In the genomic region with DNA sequence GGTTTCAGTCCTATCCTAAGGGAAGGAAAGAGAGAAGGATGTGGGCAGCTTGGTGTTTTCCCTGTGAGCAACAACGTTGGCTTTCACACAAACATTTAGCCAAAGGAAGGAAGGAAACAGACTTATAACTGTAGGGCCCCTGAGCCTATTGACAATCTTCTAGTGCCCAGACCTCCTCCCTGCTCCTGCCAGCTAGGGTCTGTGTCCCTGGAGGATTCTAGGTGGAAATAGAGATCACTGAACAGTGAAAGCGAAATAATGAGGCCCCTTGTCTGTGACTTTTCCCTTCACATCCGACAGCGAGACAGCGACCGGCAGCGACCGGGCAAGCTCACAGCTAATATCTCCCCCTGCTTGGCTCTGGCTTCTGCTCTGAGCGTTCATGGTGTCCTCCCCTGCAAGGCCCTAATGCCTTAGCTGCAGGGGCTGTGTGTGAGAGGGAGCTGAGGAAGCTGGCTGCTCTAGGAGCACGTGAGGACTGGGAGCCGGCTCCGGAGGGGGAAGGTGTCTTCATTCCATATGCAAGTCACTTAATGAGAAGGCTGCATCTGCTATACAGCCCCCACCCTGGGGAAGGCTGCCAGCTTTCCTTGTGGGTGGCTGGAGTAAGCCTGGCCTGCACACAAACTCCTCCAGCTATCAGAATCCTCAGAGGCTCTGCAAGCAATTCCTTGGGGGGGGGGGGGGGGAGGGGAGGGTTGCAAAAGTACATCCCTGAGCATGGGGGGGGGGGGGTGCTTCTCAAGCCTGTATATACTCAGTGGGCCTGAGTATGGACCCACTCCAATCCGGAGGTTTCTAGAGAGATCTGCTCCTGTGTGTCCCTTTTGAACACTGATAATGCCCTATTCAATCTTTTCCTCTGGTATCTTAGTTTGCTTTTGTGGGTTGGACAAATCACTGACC, we compare ENCODE assay signal across 8 mouse cellular contexts.
DNase-seq lines count a peak whose midpoint lies in the region; ATAC-seq and TF ChIP-seq lines count a peak whose summit lies in the region.

No protein-coding gene starts in this region.

- H3K4me2 ChIP-seq in kidney, postnatal 0 days (ENCODE audit: low read length): peak overlapping the region; percentile 25; the same call in 1 of the 2 replicates
- H3K4me2 ChIP-seq in embryonic facial prominence, embryonic 13.5 days: peak overlapping the region; percentile 47
- H3K4me2 ChIP-seq in hindbrain, embryonic 13.5 days: peak overlapping the region; percentile 43
- H3K4me2 ChIP-seq in limb, embryonic 12.5 days: peak overlapping the region; percentile 33

- no peak overlapping the region for H3K4me3 ChIP-seq in kidney, postnatal 0 days (replicated peaks; ENCODE audit: low read depth, low read length)
- H3K4me3 ChIP-seq in embryonic facial prominence, embryonic 13.5 days: no peak overlapping the region
- no peak overlapping the region; the same call in 1 of the 2 replicates for H3K4me3 ChIP-seq in hindbrain, embryonic 13.5 days
- H3K4me3 ChIP-seq in limb, embryonic 12.5 days (replicated peaks): no peak overlapping the region

- peak; percentile 18 for DNase-seq in kidney, postnatal 0 days (ENCODE audit: low spot score)
- DNase-seq in kidney, adult 11 months: no peak
- peak; percentile 87 to 91 for DNase-seq in right cerebral cortex, adult 2 months (ENCODE audit: low spot score in 2 of 2)
- no peak for DNase-seq in gastrocnemius, adult 8-10 months (ENCODE audit: low spot score in 2 of 2)
- DNase-seq in spleen, postnatal 36 days (ENCODE audit: low spot score in 2 of 2): no peak

- H3K4me1 ChIP-seq in kidney, postnatal 0 days (replicated peaks; ENCODE audit: insufficient read depth, low read length): no peaks in the 10 kb centered on the region; the same call in 1 of the 2 replicates
- H3K4me1 ChIP-seq in embryonic facial prominence, embryonic 13.5 days: peaks cover 5% of the 10 kb centered on the region
- H3K4me1 ChIP-seq in hindbrain, embryonic 13.5 days (replicated peaks): peaks cover 20% of the 10 kb centered on the region
- H3K4me1 ChIP-seq in limb, embryonic 12.5 days (replicated peaks): peaks cover 5% of the 10 kb centered on the region; the same call in 1 of the 2 replicates

- H3K27me3 ChIP-seq in kidney, postnatal 0 days (ENCODE audit: insufficient read depth, low read length): no peaks in the 10 kb centered on the region
- no peaks in the 10 kb centered on the region for H3K27me3 ChIP-seq in embryonic facial prominence, embryonic 13.5 days
- no peaks in the 10 kb centered on the region for H3K27me3 ChIP-seq in hindbrain, embryonic 13.5 days
- peaks cover 10% of the 10 kb centered on the region; the same call in 1 of the 2 replicates for H3K27me3 ChIP-seq in limb, embryonic 12.5 days

- 8% methylated on average over 13 of the region's 13 CpGs for WGBS in kidney, postnatal 0 days
- WGBS in embryonic facial prominence, embryonic 13.5 days: 7% methylated on average over 13 of the region's 13 CpGs
- WGBS in hindbrain, embryonic 13.5 days: 3% methylated on average over 13 of the region's 13 CpGs
- WGBS in limb, embryonic 12.5 days: 11% methylated on average over 13 of the region's 13 CpGs

- no peaks in the 10 kb centered on the region for H3K9me3 ChIP-seq in kidney, postnatal 0 days (replicated peaks; ENCODE audit: low read length)
- no peaks in the 10 kb centered on the region for H3K9me3 ChIP-seq in embryonic facial prominence, embryonic 13.5 days
- H3K9me3 ChIP-seq in hindbrain, embryonic 13.5 days: no peaks in the 10 kb centered on the region
- H3K9me3 ChIP-seq in limb, embryonic 12.5 days: no peaks in the 10 kb centered on the region

- no peaks in the 10 kb centered on the region for H3K36me3 ChIP-seq in kidney, postnatal 0 days (ENCODE audit: insufficient read depth, low read length)
- H3K36me3 ChIP-seq in embryonic facial prominence, embryonic 13.5 days: no peaks in the 10 kb centered on the region
- H3K36me3 ChIP-seq in hindbrain, embryonic 13.5 days: no peaks in the 10 kb centered on the region
- H3K36me3 ChIP-seq in limb, embryonic 12.5 days: no peaks in the 10 kb centered on the region

- ATAC-seq in kidney, postnatal 0 days (replicated peaks; ENCODE audit: low FRiP score, low read depth): 0 out of 2 replicates have a peak, but pooled peaks have one; percentile 7
- ATAC-seq in embryonic facial prominence, embryonic 13.5 days (ENCODE audit: insufficient number of reproducible peaks, insufficient read depth, low FRiP score, low TSS enrichment, low read depth): no peak
- peak; percentile 89 for ATAC-seq in hindbrain, embryonic 13.5 days (ENCODE audit: low FRiP score)
- no peak for ATAC-seq in limb, embryonic 12.5 days (ENCODE audit: insufficient number of reproducible peaks, insufficient read depth, low FRiP score, low TSS enrichment, low read depth)

- H3K9ac ChIP-seq in kidney, postnatal 0 days (ENCODE audit: low read depth, low read length): no peak overlapping the region
- H3K9ac ChIP-seq in embryonic facial prominence, embryonic 13.5 days: peak overlapping the region; percentile 1; the same call in 1 of the 2 replicates
- peak overlapping the region; percentile 63 for H3K9ac ChIP-seq in hindbrain, embryonic 13.5 days
- no peak overlapping the region for H3K9ac ChIP-seq in limb, embryonic 12.5 days (replicated peaks)

- TF ChIP-seq CTCF in kidney, postnatal 0 days (IDR thresholded peaks at IDR 0.05; ENCODE audit: low read depth): no peak

- no peak overlapping the region for H3K27ac ChIP-seq in kidney, postnatal 0 days
- no peak overlapping the region for H3K27ac ChIP-seq in embryonic facial prominence, embryonic 13.5 days
- H3K27ac ChIP-seq in hindbrain, embryonic 13.5 days: peak overlapping the region; percentile 80
- no peak overlapping the region for H3K27ac ChIP-seq in limb, embryonic 12.5 days

Comparison
In these comparisons a context has a peak if more than half of its experiments do, and no peak if none do; other contexts are left out.
1. DNase-seq: peak in kidney, postnatal 0 days (single experiment) and right cerebral cortex, adult 2 months (2 of 2); none in kidney, adult 11 months (single experiment), gastrocnemius, adult 8-10 months (0 of 2) and spleen, postnatal 36 days (0 of 2).
2. ATAC-seq: peak in kidney, postnatal 0 days (single experiment) and hindbrain, embryonic 13.5 days (single experiment); none in embryonic facial prominence, embryonic 13.5 days (single experiment) and limb, embryonic 12.5 days (single experiment).
3. H3K9ac ChIP-seq: peak in embryonic facial prominence, embryonic 13.5 days (single experiment) and hindbrain, embryonic 13.5 days (single experiment); none in kidney, postnatal 0 days (single experiment) and limb, embryonic 12.5 days (single experiment).
4. Peak in every context shown above with its lines, with median percentiles within 50 percentile points of each other: H3K4me2 ChIP-seq.